Mouse (Mus musculus) heart, postnatal 4 days (tissue): ENCODE measurements at regions not wholly inside any gene's neighbourhood (a gene's known extent, or its start where the extent isn't known, plus 50 kb on each side); places are given as distances from the start of the nearest gene placed in this dataset.
A peak's percentile ranks its signal among the peaks of the same experiment; 100 is the strongest.

Experiments
- DNase-seq: peaks from one replicate; pipeline ENCODE4 v3.0.0; 2021

- peak; percentile 84 for DNase-seq
These were observed 70.5 kb upstream of the Zfp217 start for GRCm38 (mm10) chr2:170218230-170219044.

DNA sequence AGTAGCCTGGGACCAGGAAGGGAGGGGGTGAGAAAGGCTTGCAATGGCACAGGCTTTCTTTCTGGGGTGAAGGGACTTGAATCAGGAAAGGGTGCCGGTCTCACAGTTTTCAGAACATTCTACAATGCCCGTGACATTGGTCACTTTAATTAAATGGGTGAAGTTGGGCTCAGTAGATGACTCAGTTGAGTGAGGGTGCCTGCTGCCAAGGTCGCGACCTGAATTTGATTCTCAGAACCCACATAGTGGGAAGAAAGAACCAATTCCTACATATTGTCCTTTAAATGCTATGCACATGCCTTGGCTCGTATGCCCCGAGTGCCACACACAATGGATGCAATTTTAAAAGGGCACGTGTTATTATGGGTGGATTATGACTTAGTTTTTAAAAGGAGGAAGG lies 68.4 kb upstream of the Zfp217 start:
- no peak for DNase-seq

GRCm38 (mm10) chr2:170209121-170209520 lies 61.2 kb upstream of the Zfp217 start:
- peak; percentile 94 for DNase-seq

GRCm38 (mm10) chr2:170207878-170208277 lies 60.0 kb upstream of the Zfp217 start:
- peak; percentile 27 for DNase-seq

DNA sequence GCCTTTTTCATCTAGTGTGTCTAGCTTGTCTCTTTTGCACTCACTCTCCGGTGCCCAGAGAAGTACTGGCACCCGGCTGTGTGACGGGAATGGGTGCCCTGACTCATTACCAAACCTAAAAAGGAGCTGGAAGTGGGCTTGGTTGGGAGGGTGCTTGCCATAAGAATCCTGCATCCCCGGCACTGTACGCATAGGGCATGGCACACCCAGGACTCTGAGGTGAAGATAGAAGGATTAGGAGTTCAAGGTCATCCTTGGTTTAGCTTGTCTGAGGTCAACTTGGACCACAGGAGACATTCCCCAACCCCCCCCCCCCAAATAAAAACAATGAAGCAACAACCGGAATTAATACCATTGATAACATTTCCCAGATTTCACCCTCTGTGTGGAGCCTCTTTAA lies 59.5 kb upstream of the Zfp217 start:
- no peak for DNase-seq

GRCm38 (mm10) chr2:170206870-170207269 lies 59.0 kb upstream of the Zfp217 start:
- DNase-seq: no peak

- peak; percentile 51 for DNase-seq
These were observed 58.5 kb upstream of the Zfp217 start for GRCm38 (mm10) chr2:170206442-170206754.

- DNase-seq: peak; percentile 56
These were observed 57.9 kb upstream of the Zfp217 start for GRCm38 (mm10) chr2:170205591-170206441.

GRCm38 (mm10) chr2:170204768-170205514 lies 57.0 kb upstream of the Zfp217 start:
- DNase-seq: no peak

GRCm38 (mm10) chr2:170203496-170203895 lies 55.6 kb upstream of the Zfp217 start:
- DNase-seq: no peak

- no peak for DNase-seq
These were observed 54.0 kb upstream of the Zfp217 start for GRCm38 (mm10) chr2:170201816-170202371.
